Mouse (Mus musculus): ENCODE data around the gene Abcb1a. TPM values are rescaled to one million over a fixed set of nuclear protein-coding genes. Genes with fewer than 3 reads are reported as not detected.

Gene Abcb1a
- total and polyA plus RNA-seq, 3 experiments, result 6.3 to 11.0 (median 8.3) TPM

DNA sequence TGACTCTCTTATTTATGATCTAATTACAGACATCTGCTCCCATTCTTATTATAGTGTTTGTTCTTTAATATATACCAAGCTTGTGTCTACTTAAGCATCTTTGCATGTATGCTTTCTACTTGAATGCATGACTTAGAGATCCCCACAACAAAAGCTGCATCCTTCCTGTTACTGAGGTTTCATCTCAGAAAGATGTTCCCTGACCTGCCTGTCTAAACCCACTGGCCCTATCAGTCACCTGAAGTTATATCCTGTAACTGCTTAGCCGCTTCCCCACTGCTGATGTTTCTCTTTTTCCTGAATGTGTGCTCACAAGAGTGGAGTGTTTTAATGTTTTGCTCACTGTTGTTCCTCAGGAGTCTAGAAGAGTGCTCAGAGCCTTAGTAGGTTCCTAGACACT is 9.7 kb downstream of the Abcb1a start:
- no peaks in the 10 kb centered on the region for H3K79me2 ChIP-seq (replicated peaks; ENCODE audit: control insufficient read depth, insufficient read depth, low read length)
- no peaks in the 10 kb centered on the region; the same call in 1 of the 2 replicates for H3K36me3 ChIP-seq (ENCODE audit: control insufficient read depth, insufficient read depth, low read length)
- no peaks in the 10 kb centered on the region for H3K4me1 ChIP-seq (ENCODE audit: control insufficient read depth, insufficient read depth, low read length)
- DNase-seq, result no peak
- TF ChIP-seq EP300 (IDR thresholded peaks at IDR 0.05; ENCODE audit: insufficient read depth, low read depth, low read length), result no peak
- no peak for TF ChIP-seq CTCF (IDR thresholded peaks at IDR 0.05)
- no peak for TF ChIP-seq POLR2A (IDR thresholded peaks at IDR 0.05; ENCODE audit: insufficient read depth, low read depth, low read length)
- no peak overlapping the region for H3K9ac ChIP-seq (ENCODE audit: low read depth, low read length)
- no peak overlapping the region for H3K27ac ChIP-seq
- 90% methylated on average over 1 of the region's 1 CpGs for WGBS
- intact Hi-C loops (cut with DNase I), result loop anchor here (5.0 kb wide), 2 partner anchors 127 to 182 kb away; no protein-coding TSS in a partner anchor
- H3K4me3 ChIP-seq, result no peak overlapping the region
- H3K27me3 ChIP-seq (ENCODE audit: control insufficient read depth, insufficient read depth, low read length), result no peaks in the 10 kb centered on the region

DNA sequence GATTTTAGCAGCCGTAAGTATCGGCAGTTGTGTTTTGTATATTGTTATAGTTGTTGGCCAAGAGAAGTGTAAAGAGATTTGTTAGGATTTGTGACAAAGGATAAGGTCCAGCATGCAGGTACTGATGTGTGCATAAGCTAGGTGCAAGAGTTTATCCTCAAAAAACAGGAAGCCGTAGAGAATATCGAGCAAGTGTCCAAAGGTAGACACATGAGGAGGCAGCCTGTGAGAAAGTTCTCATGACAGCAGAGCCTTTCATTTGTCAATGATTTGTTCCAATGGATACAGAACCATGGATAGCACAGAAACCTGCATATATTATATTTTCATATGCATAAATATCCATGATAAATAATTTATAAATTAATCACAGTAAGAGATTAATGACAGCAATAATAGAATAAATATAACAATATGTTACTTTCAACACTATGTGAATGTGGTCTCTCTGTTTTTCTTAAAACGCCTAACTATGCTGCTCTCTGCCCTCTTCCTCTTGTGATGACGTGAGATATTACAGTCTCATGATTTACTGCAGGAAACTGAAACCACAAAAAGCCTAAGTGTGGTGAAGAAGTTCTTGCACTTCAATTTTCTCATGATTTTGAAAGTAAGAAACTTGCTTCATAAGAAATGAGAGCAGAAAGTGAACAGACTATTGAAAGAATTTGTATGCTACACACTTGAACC is 15.5 kb downstream of the Abcb1a start:
- no peak for TF ChIP-seq EP300 (IDR thresholded peaks at IDR 0.05; ENCODE audit: insufficient read depth, low read depth, low read length)
- TF ChIP-seq CTCF (IDR thresholded peaks at IDR 0.05), result no peak
- TF ChIP-seq POLR2A (IDR thresholded peaks at IDR 0.05; ENCODE audit: insufficient read depth, low read depth, low read length), result no peak
- H3K36me3 ChIP-seq (ENCODE audit: control insufficient read depth, insufficient read depth, low read length), result no peaks in the 10 kb centered on the region; the same call in 1 of the 2 replicates
- no peak overlapping the region for H3K27ac ChIP-seq
- H3K4me3 ChIP-seq, result no peak overlapping the region
- no peak overlapping the region for H3K9ac ChIP-seq (ENCODE audit: low read depth, low read length)
- 81% methylated on average over 6 of the region's 6 CpGs for WGBS
- H3K27me3 ChIP-seq (ENCODE audit: control insufficient read depth, insufficient read depth, low read length), result no peaks in the 10 kb centered on the region
- no peaks in the 10 kb centered on the region for H3K79me2 ChIP-seq (replicated peaks; ENCODE audit: control insufficient read depth, insufficient read depth, low read length)
- intact Hi-C loops (cut with DNase I), result no loop called here
- no peaks in the 10 kb centered on the region for H3K4me1 ChIP-seq (ENCODE audit: control insufficient read depth, insufficient read depth, low read length)
- DNase-seq, result no peak

DNA sequence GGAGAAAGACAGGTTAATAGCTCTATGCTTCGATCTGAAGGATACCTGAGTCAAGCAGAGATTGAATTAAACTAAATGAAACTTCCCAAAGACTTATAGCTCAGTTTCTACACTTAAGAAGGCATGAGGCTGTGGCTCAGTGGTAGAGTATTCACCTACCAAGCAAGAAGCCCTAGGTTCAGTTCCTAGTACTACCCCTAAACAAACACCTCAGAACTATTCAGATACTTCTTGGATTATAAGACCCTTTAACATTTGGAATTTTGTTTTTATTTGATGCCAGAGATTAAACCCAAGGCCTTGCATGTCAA is 16.0 kb downstream of the Abcb1a start:
- no peak overlapping the region for H3K9ac ChIP-seq (ENCODE audit: low read depth, low read length)
- no peak overlapping the region for H3K27ac ChIP-seq
- no peaks in the 10 kb centered on the region for H3K79me2 ChIP-seq (replicated peaks; ENCODE audit: control insufficient read depth, insufficient read depth, low read length)
- no peaks in the 10 kb centered on the region for H3K4me1 ChIP-seq (ENCODE audit: control insufficient read depth, insufficient read depth, low read length)
- H3K4me3 ChIP-seq, result no peak overlapping the region
- H3K36me3 ChIP-seq (ENCODE audit: control insufficient read depth, insufficient read depth, low read length), result no peaks in the 10 kb centered on the region; the same call in 1 of the 2 replicates
- intact Hi-C loops (cut with DNase I), result no loop called here
- DNase-seq, result no peak
- TF ChIP-seq POLR2A (IDR thresholded peaks at IDR 0.05; ENCODE audit: insufficient read depth, low read depth, low read length), result no peak
- WGBS, result 80% methylated on average over 1 of the region's 1 CpGs
- H3K27me3 ChIP-seq (ENCODE audit: control insufficient read depth, insufficient read depth, low read length), result no peaks in the 10 kb centered on the region

DNA sequence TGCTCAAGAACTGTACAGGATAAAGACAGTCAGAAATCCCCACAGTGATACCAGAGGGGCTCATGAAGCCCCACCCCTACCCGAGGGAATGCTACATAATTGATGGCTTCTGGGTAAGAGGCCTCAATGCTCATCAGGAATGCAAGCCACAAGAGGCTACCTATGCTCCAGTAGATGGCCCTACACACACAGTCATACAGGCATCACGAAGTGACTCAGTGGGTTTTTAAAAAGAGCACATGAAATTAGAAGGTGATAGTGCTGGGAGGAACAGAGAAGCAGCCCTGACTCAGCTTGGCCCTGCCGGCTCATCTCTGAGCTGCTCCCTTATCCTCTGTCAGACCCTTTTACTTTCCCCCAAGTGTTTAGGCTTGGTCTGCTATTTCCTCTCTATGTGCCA is 21.3 kb downstream of the Abcb1a start:
- H3K9ac ChIP-seq (ENCODE audit: low read depth, low read length), result no peak overlapping the region
- intact Hi-C loops (cut with DNase I), result no loop called here
- TF ChIP-seq POLR2A (IDR thresholded peaks at IDR 0.05; ENCODE audit: insufficient read depth, low read depth, low read length) (no peak), EP300 (IDR thresholded peaks at IDR 0.05; ENCODE audit: insufficient read depth, low read depth, low read length) (no peak), CTCF (IDR thresholded peaks at IDR 0.05) (no peak)

DNA sequence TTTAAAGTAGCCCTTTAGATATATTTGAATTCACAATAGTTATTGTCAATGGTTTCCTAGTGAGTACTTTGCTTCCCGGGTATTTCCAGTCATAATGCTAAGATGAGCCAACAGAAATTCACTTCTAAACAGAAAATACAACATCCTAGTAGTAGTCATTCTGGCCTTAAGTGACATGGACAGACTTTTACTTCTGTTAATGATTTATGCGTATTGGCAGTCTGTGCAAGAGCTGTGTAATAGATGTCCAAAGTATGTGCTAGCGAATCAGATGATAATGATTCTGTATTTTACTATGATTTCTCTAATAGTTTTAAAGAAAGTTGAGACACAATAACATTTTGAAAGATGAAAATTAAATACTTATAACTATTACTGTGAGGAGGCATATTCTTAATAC is 23.8 kb downstream of the Abcb1a start:
- no peaks in the 10 kb centered on the region for H3K79me2 ChIP-seq (replicated peaks; ENCODE audit: control insufficient read depth, insufficient read depth, low read length)
- no peak overlapping the region for H3K9ac ChIP-seq (ENCODE audit: low read depth, low read length)
- no peak overlapping the region for H3K27ac ChIP-seq
- 83% methylated on average over 3 of the region's 3 CpGs for WGBS
- H3K36me3 ChIP-seq (ENCODE audit: control insufficient read depth, insufficient read depth, low read length), result no peaks in the 10 kb centered on the region
- H3K4me1 ChIP-seq (ENCODE audit: control insufficient read depth, insufficient read depth, low read length), result no peaks in the 10 kb centered on the region
- DNase-seq, result no peak
- TF ChIP-seq EP300 (IDR thresholded peaks at IDR 0.05; ENCODE audit: insufficient read depth, low read depth, low read length) (no peak), POLR2A (IDR thresholded peaks at IDR 0.05; ENCODE audit: insufficient read depth, low read depth, low read length) (no peak), CTCF (IDR thresholded peaks at IDR 0.05) (no peak)
- H3K27me3 ChIP-seq (ENCODE audit: control insufficient read depth, insufficient read depth, low read length), result no peaks in the 10 kb centered on the region
- intact Hi-C loops (cut with DNase I), result no loop called here
- H3K4me3 ChIP-seq, result no peak overlapping the region

More for the DNA sequence above, 21.3 kb downstream of the Abcb1a start:
- Histone ChIP-seq H3K4me3 (no peak overlapping the region), H3K79me2 (replicated peaks; ENCODE audit: control insufficient read depth, insufficient read depth, low read length) (no peaks in the 10 kb centered on the region), H3K27ac (no peak overlapping the region), H3K27me3 (ENCODE audit: control insufficient read depth, insufficient read depth, low read length) (no peaks in the 10 kb centered on the region), H3K4me1 (ENCODE audit: control insufficient read depth, insufficient read depth, low read length) (no peaks in the 10 kb centered on the region), H3K36me3 (ENCODE audit: control insufficient read depth, insufficient read depth, low read length) (no peaks in the 10 kb centered on the region)
- WGBS, result 59% methylated on average over 3 of the region's 3 CpGs
- DNase-seq, result no peak

DNA sequence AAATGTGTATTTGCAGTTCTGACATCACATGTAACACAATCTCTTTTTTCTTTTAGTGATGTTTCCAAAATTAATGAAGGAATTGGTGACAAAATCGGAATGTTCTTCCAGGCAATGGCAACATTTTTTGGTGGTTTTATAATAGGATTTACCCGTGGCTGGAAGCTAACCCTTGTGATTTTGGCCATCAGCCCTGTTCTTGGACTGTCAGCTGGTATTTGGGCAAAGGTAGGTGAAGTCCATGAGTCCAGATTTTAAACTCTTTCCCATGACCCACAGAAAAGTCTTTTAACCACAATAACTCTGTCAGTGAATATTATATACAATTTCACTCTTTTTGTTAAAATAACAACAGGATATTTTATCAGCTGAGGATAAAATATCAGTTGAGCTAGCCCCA is 26.2 kb downstream of the Abcb1a start:
- Histone ChIP-seq H3K36me3 (ENCODE audit: control insufficient read depth, insufficient read depth, low read length) (no peaks in the 10 kb centered on the region), H3K79me2 (replicated peaks; ENCODE audit: control insufficient read depth, insufficient read depth, low read length) (no peaks in the 10 kb centered on the region), H3K4me3 (no peak overlapping the region), H3K27me3 (ENCODE audit: control insufficient read depth, insufficient read depth, low read length) (no peaks in the 10 kb centered on the region), H3K27ac (no peak overlapping the region), H3K4me1 (ENCODE audit: control insufficient read depth, insufficient read depth, low read length) (no peaks in the 10 kb centered on the region), H3K9ac (ENCODE audit: low read depth, low read length) (no peak overlapping the region)
- 73% methylated on average over 2 of the region's 2 CpGs for WGBS
- TF ChIP-seq EP300 (IDR thresholded peaks at IDR 0.05; ENCODE audit: insufficient read depth, low read depth, low read length) (no peak), POLR2A (IDR thresholded peaks at IDR 0.05; ENCODE audit: insufficient read depth, low read depth, low read length) (no peak), CTCF (IDR thresholded peaks at IDR 0.05) (no peak)
- DNase-seq, result no peak
- intact Hi-C loops (cut with DNase I), result no loop called here

Measured in heart, adult 2 months (tissue).